Mouse (Mus musculus) hindbrain, embryonic 14.5 days (tissue): ENCODE results near the gene Cfap43. TPM values are rescaled to one million over a fixed set of nuclear protein-coding genes. Genes with fewer than 3 reads are reported as not detected.

Experiments
- ATAC-seq: fragments of 200-750 bp; cut with Nextera tagmentation; 2 replicates; pipeline ENCODE4 v1.8.0; 2017; ENCODE audit warnings: moderate number of reproducible peaks, mild to moderate bottlenecking, moderate TSS enrichment, moderate library complexity; ENCODE audit not compliant: low FRiP score
- DNase-seq: peaks from one replicate; pipeline ENCODE4 v3.0.0-alpha.2; 2015; ENCODE audit warnings: low spot score
- H3K27ac ChIP-seq: fragments of 300-500 bp; sonication (generic); 2 replicates; pipeline ENCODE4 v1.5.1; 2014; ENCODE audit warnings: mild to moderate bottlenecking, moderate library complexity
- H3K27me3 ChIP-seq: fragments of 300-500 bp; sonication (generic); 2 replicates; pipeline ENCODE4 v1.6.1; 2014; ENCODE audit warnings: mild to moderate bottlenecking, low read length, mixed read lengths; ENCODE audit not compliant: control insufficient read depth, insufficient read depth
- H3K36me3 ChIP-seq: fragments of 300-500 bp; sonication (generic); replicated peaks from 2 replicates; pipeline ENCODE4 v1.6.1; 2014; ENCODE audit not compliant: control insufficient read depth, insufficient read depth
- H3K4me1 ChIP-seq: fragments of 300-500 bp; sonication (generic); replicated peaks from 2 replicates; pipeline ENCODE4 v1.6.1; 2014; ENCODE audit warnings: antibody characterized with exemption, low read length, mixed read lengths; ENCODE audit not compliant: control insufficient read depth, insufficient read depth
- H3K4me2 ChIP-seq: fragments of 300-500 bp; sonication (generic); replicated peaks from 2 replicates; pipeline ENCODE4 v1.6.1; 2014; ENCODE audit warnings: mild to moderate bottlenecking, moderate library complexity
- H3K4me3 ChIP-seq: fragments of 300-500 bp; sonication (generic); replicated peaks from 2 replicates; pipeline ENCODE4 v1.5.1; 2014; ENCODE audit warnings: mild to moderate bottlenecking, low read length
- H3K9ac ChIP-seq: fragments of 300-500 bp; sonication (generic); 2 replicates; pipeline ENCODE4 v1.6.1; 2014
- H3K9me3 ChIP-seq: fragments of 300-500 bp; sonication (generic); 2 replicates; pipeline ENCODE4 v1.6.1; 2016; ENCODE audit warnings: low read length; ENCODE audit not compliant: control insufficient read depth
- WGBS: fragments of 180-500 bp; shearing (Covaris S2); extraction: QIAGEN DNeasy Blood & Tissue Kit; methylation state at CpG from one replicate; pipeline ENCODE4 v1.1.7; 2014; 5-methylcytosine and 5-hydroxymethylcytosine counted together
- polyA plus RNA-seq: library from polyadenylated mRNA; unstranded; fragments of >200 nt; fragmentation: Nextera tagmentation; extraction: Ambion mirVana; gene quantifications from 2 replicates; pipeline ENCODE4 v1.2.1, GENCODE M21; 2014

Cfap43 gene
- polyA plus RNA-seq, 1 experiment from 2014 or later: 4.2 TPM

DNA sequence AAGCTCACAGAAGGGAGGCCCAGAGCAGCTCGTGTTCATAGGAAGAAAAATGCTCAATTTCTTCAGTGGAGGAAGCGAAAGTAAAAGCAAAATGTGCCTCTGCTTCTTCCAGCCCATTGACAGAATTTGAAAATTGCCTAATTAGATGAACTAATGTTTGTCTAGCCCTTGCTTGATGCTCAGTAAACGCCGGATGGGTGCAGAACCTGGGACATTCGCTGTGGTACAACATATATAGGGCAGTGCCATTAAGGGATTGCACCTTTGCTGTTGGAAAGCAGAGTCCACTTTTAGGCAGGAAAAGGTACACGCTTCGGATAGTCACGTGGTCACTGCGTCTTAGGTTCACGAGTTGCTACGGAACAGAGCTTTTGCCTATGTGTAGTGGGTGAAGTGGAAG, 17.4 kb upstream of the Cfap43 start:
- DNase-seq (no peak), ATAC-seq (no peak)
- no peaks in the 10 kb centered on the region for H3K36me3 ChIP-seq
- no peaks in the 10 kb centered on the region for H3K4me1 ChIP-seq
- no peak overlapping the region for H3K4me3 ChIP-seq
- WGBS: 93% methylated on average over 11 of the region's 11 CpGs
- H3K27ac ChIP-seq: no peak overlapping the region
- no peaks in the 10 kb centered on the region for H3K9me3 ChIP-seq
- no peak overlapping the region for H3K4me2 ChIP-seq
- no peaks in the 10 kb centered on the region for H3K27me3 ChIP-seq
- no peak overlapping the region for H3K9ac ChIP-seq

DNA sequence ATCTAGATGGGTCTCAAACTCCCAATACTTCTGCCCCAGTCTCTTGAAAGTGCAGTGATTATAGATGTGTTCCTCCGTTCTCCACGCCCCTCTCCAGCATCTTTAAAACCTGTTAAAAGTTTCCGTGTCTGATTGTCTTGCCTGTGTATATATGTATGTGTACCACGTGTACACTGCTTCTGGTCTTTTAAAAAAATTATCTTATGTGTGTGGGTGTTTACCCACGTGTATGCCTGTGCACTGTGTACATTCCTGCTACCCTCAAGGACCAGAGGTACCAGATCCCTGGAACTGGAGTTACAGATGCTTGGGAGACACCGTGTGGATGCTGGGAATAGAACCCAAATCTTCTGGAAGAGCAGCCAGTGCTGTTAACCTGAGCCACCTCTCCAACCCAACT, 16.4 kb upstream of the Cfap43 start:
- no peak overlapping the region for H3K27ac ChIP-seq
- no peak overlapping the region for H3K4me2 ChIP-seq
- DNase-seq (no peak), ATAC-seq (no peak)
- no peaks in the 10 kb centered on the region for H3K4me1 ChIP-seq
- no peak overlapping the region for H3K9ac ChIP-seq
- no peaks in the 10 kb centered on the region for H3K36me3 ChIP-seq
- whole genome bisulfite sequencing: 86% methylated on average over 6 of the region's 6 CpGs
- H3K4me3 ChIP-seq: no peak overlapping the region
- no peaks in the 10 kb centered on the region for H3K27me3 ChIP-seq
- H3K9me3 ChIP-seq: no peaks in the 10 kb centered on the region

DNA sequence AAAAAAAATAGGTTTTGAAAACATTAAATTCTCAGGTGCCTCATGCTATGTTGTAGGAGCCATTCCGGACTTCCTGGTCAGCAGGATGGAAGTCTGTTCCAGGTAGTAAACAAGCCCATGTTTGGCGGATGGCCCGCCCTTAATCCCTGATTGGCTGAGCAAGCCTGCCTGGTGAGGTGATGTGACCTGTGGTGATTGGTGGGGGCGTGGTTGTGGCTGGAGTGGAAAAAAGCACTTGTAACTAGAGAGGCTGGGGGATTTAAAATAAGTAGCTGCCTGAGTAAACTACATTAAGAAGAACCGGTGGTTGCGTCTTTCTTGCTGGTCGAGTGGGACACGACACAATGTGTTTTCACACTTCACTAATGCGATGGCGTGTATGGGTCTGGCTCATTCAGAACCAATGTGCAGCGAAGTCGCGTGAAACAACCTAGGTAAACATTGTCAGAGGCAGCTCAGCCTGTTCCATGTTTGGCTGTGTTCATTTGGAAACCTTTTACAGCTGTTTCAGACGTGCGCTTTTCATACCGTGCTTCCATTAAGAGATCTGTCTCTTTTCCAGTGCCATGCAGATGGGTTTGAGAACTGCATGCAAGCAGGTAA, 15.7 kb upstream of the Cfap43 start:
- no peak overlapping the region for H3K4me2 ChIP-seq
- WGBS: 72% methylated on average over 16 of the region's 16 CpGs
- no peaks in the 10 kb centered on the region for H3K4me1 ChIP-seq
- H3K9ac ChIP-seq: no peak overlapping the region
- ATAC-seq (no peak), DNase-seq (no peak)
- H3K9me3 ChIP-seq: no peaks in the 10 kb centered on the region
- H3K36me3 ChIP-seq: no peaks in the 10 kb centered on the region
- no peak overlapping the region for H3K4me3 ChIP-seq
- no peak overlapping the region for H3K27ac ChIP-seq
- no peaks in the 10 kb centered on the region for H3K27me3 ChIP-seq

DNA sequence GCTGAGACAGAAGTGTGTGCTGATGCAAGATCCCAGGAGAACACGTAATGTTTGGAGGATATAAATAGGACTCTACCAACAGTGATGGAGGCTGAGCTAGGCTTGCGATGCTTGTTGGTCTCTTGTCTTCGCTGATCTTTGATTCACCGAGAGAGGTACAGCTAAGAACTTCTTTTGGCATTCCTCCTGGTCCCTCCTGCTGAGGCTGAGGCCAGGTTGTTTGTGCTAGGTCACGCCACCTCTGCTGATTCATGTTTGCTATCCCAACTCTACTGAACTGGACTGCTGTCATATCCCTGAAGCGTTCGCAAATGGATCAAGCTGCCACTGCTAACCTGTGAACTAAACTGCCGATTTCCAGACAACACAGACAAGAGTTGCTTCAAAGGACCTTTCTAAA, 15.1 kb upstream of the Cfap43 start:
- Histone ChIP-seq H3K36me3 (no peaks in the 10 kb centered on the region), H3K4me1 (no peaks in the 10 kb centered on the region), H3K27ac (no peak overlapping the region), H3K4me2 (no peak overlapping the region), H3K9me3 (no peaks in the 10 kb centered on the region), H3K9ac (no peak overlapping the region), H3K4me3 (no peak overlapping the region), H3K27me3 (no peaks in the 10 kb centered on the region)
- 94% methylated on average over 8 of the region's 8 CpGs for WGBS
- DNase-seq (no peak), ATAC-seq (no peak)

DNA sequence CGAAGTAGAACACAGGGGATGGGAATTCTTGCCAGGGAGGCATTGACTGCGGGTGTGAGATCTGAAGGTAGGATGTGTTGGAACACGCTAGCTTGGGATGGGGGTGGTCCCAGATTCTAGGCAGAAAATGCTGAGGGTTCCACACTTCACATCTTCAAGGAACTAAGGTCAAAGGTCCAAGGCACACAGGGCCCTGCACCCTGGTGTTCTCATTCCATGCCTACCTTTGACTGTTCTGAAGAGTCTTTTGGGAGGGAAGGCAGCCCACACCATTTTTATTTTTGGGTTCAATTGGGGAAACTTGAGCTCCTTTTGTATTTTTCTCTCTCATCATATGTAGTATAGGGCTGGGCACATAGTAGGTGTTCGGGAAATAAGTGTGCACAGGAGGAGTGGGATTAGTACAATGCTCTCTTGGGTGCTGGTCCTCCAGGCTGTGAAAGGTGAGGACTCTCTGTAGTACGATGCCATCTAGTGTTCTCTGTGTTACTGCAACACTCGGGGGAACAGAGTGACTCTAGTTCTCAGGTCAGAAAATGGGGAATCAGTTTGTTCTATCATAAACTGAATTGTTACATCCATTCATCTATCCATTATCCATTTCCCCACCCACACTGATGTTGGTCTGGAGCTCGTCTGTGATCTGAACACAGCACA, 13.0 kb upstream of the Cfap43 start:
- 45% methylated on average over 7 of the region's 7 CpGs for WGBS
- no peak overlapping the region for H3K4me2 ChIP-seq
- ATAC-seq: peak; percentile 80
- H3K4me3 ChIP-seq: no peak overlapping the region
- H3K27me3 ChIP-seq: no peaks in the 10 kb centered on the region
- no peaks in the 10 kb centered on the region for H3K9me3 ChIP-seq
- H3K36me3 ChIP-seq: no peaks in the 10 kb centered on the region
- DNase-seq: peak; percentile 70
- no peak overlapping the region for H3K9ac ChIP-seq
- H3K27ac ChIP-seq: no peak overlapping the region
- H3K4me1 ChIP-seq: no peaks in the 10 kb centered on the region

DNA sequence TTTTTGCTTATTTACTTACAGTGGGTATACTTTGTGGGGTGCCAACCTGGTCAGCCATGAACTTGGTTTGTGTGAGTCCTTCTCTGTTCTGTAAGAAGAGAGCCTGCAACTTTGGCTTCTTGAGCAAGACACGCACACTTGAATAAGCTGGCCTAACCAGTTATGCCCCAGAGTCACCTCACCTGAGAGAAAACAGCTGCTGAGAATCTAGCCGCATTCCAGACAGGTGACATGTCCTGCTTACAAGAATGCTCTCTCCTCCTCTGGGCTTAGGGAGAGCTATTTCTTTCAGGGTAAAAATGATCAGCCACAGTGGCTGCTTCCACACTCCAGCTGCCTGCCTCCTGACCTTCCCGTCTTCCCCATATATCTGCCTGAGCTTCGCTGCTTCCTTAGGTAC, 10.0 kb upstream of the Cfap43 start:
- Histone ChIP-seq H3K27ac (no peak overlapping the region), H3K9me3 (no peaks in the 10 kb centered on the region)
- no peak for ATAC-seq

DNA sequence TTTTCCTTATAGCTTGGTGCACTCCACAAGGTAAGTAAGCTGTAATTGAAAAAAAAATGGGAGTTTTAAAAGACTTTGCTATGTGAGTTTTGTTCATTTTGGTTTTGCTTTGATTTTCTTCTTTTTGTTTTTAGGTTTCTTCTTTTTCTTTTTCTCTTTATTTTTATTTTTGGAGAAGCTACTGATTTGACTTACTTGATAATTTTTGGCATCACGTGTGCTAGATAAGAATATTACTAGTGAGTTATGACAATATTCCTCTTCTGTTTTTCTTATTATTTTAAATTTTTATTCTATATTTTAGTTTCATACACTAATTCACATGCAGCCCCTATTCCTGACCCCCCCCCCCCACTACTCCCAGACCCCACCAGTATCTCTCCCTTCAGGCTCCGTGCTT, 7.9 kb upstream of the Cfap43 start:
- WGBS: 85% methylated on average over 2 of the region's 2 CpGs
- Histone ChIP-seq H3K4me2 (no peak overlapping the region), H3K4me3 (no peak overlapping the region), H3K36me3 (no peaks in the 10 kb centered on the region), H3K9ac (no peak overlapping the region), H3K9me3 (no peaks in the 10 kb centered on the region), H3K27ac (no peak overlapping the region), H3K4me1 (no peaks in the 10 kb centered on the region), H3K27me3 (no peaks in the 10 kb centered on the region)
- no peak for DNase-seq
- no peak for ATAC-seq

More for the DNA sequence above, 10.0 kb upstream of the Cfap43 start:
- Histone ChIP-seq H3K4me1 (no peaks in the 10 kb centered on the region), H3K9ac (no peak overlapping the region), H3K27me3 (no peaks in the 10 kb centered on the region), H3K4me3 (no peak overlapping the region), H3K36me3 (no peaks in the 10 kb centered on the region), H3K4me2 (no peak overlapping the region)
- WGBS: 81% methylated on average over 4 of the region's 4 CpGs
- no peak for DNase-seq

DNA sequence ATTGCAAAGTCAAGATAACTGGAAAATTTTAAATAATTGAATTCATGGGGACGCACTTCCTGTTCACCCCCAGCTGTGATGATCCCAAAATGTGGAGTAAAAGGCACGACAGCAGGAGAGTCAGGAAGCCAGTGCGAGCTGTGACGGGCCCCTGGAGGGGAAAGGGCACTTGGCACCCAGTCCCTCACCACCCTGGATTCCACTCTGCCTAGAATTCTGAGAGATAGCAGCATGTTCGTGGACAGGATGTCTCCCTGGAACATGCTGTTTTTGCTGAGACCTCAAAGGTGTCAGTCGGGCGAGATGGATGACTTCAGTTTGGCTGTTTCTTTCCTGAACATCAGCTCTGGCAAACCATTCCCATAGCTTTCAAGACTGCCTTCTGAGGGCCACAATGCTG, 6.7 kb upstream of the Cfap43 start:
- H3K36me3 ChIP-seq: no peaks in the 10 kb centered on the region
- no peak overlapping the region for H3K4me2 ChIP-seq
- no peaks in the 10 kb centered on the region for H3K27me3 ChIP-seq
- DNase-seq: no peak
- H3K27ac ChIP-seq: no peak overlapping the region
- no peaks in the 10 kb centered on the region for H3K9me3 ChIP-seq
- H3K4me1 ChIP-seq: no peaks in the 10 kb centered on the region
- no peak overlapping the region for H3K4me3 ChIP-seq
- WGBS: 84% methylated on average over 7 of the region's 7 CpGs
- H3K9ac ChIP-seq: no peak overlapping the region
- no peak for ATAC-seq

DNA sequence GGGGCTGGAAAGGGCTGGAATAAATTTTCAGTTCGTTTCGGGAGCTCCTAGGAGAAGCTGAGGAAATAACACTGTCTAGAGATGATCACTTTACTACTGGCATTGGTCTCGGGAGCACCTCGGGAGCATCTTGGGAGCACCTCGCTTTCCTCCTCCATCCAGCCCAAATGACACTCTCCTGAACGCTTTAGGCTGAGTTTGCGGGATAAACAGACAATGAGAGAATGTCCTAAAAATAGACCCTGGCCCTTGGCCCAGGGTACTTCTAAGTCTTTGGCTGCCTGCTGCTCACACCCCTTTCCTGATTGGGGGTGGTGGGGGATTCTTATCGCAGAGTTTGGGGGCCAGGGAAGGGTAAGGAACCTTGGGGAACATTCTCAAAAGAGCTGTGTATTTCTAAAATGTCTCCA, 884 bp upstream of the Cfap43 start:
- DNase-seq (no peak), ATAC-seq (peak; percentile 44; the same call in 1 of the 2 replicates)
- WGBS: 7% methylated on average over 8 of the region's 8 CpGs
- Histone ChIP-seq H3K4me1 (peaks cover 21% of the 10 kb centered on the region; the same call in 1 of the 2 replicates), H3K4me2 (peak overlapping the region; percentile 85), H3K4me3 (peak overlapping the region; percentile 66), H3K9me3 (no peaks in the 10 kb centered on the region), H3K27ac (peak overlapping the region; percentile 81; the same call in 1 of the 2 replicates), H3K9ac (peak overlapping the region; percentile 76), H3K36me3 (no peaks in the 10 kb centered on the region), H3K27me3 (no peaks in the 10 kb centered on the region)
